Mouse (Mus musculus): ENCODE data around the gene Arid2. TPM values are rescaled to one million over a fixed set of nuclear protein-coding genes. Genes with fewer than 3 reads are reported as not detected.
"Not testable (repeated sequence)": the region's sequence is repeated elsewhere in the genome, so short reads cannot be mapped to it uniquely, and the experiment has no call there.

Arid2 gene
- total RNA-seq (2021), result 10 to 100 TPM; 21.0 to 26.9 TPM

DNA sequence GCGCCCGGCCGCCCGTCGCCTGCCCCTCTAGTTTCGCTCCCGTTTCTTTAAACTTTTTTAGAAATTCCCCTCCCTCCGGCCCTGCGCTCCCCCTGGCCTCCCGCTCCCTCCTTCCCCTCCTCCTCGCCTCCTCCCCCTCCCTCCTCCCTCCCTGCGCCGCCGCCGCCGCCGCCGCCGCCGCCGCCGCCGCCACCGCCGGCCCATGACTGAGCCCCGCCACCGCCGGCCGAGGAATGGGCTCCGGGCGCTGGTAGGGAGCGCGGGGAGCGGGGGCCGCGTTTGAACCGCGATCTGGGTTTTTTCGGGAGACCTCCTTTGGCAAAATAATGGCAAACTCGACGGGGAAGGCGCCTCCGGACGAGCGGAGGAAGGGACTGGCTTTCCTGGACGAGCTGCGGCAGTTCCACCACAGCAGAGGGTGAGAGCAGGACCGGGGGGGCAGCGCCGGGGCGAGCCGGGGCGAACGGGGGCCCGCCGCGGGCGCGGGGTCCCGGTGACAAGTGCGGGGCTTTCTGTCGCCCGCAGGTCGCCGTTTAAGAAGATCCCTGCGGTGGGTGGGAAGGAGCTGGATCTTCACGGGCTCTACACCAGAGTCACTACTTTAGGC is at the start of gene Arid2:
Gene Arid2 (plus strand): TSS at position 150 of the 607 bp plus-strand sequence.
- intact Hi-C loops (cut with DNase I), result loop anchor here (5.0 to 10.0 kb wide), 5 partner anchors 90 to 525 kb away; no protein-coding TSS in a partner anchor
- peak; percentile 54 for DNase-seq (ENCODE audit: low spot score)

DNA sequence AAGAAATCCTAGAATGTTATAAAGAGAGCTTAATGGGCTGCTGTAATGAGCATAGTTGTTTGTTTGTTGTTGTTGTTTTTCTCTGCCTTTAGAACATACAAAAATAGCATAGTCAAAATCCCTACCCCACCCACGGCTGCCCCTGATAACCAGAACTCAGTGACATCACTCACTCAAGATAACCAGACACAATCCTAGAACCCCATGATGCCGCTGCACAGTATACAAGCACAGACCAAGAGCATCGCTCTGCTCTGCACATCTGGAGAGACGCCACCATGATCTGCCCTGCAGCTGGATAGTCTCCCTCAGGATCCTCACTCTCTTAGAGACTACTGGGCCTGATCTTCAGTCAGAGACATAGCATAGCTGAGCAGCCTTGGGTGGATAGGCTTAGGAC is 49.2 kb upstream of the Arid2 start:
- no peak for DNase-seq (ENCODE audit: low spot score)
- intact Hi-C loops (cut with DNase I), result no loop called here

DNA sequence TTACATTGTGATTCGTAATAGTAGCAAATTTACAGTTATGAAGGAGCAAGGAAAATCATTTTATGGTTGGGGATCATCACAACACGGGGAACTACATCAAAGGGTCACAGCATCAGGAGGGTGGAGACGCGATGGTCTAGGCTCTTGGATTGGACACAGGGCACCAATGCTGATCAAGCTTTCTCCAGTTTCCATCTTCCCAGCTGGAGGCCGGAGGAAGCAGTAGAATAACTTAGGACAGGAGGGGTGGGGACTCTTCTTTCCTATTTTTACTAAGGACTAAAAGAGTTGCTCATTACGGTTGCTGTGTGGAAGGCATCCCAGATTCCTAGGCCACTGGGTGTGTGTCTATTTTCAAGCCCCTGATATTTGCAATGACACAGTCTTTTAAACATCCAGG is 43.1 kb upstream of the Arid2 start:
- intact Hi-C loops (cut with DNase I), result no loop called here
- no peak for DNase-seq (ENCODE audit: low spot score)

DNA sequence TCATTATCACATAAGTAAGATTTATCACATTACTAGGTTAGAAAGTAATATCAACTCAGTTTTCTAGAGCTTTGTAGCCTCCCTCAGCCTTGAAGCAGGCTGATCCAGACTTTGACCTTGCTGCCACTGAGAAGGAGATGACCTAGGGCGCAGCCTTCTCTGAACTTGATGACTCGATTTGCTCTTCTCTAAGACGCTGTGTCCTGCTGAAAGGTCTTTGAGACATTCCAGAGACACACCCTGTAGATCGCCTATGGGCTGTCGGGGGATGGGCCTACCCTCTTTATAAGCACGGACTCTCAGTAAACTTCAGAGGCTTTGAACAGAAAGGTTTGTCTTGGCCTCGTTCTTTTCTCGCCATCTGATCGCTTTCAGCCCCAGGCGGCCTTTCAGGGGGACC is 42.6 kb upstream of the Arid2 start:
- DNase-seq (ENCODE audit: low spot score); intact Hi-C loops (cut with DNase I): not testable (repeated sequence)

DNA sequence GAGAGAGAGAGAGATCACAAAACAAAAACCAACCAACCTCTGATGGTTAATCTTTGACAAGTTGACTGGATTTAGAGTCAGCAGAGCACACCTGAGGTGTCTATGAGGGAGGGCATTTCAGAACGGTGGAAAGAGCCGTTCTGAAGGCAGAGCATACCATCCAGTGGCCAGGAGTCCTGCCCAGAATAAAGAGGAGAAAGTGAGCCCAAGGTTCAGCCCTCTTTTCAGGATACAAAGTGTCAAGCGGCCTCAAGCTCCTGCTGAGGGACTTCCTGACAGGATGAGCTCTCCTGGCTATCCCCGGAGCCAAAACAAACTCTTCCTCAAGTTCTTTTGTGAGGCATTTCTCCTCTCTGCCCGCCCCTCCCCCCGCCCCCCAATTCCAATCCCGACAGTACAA is 33.5 kb upstream of the Arid2 start:
- intact Hi-C loops (cut with DNase I), result no loop called here
- DNase-seq (ENCODE audit: low spot score), result no peak

DNA sequence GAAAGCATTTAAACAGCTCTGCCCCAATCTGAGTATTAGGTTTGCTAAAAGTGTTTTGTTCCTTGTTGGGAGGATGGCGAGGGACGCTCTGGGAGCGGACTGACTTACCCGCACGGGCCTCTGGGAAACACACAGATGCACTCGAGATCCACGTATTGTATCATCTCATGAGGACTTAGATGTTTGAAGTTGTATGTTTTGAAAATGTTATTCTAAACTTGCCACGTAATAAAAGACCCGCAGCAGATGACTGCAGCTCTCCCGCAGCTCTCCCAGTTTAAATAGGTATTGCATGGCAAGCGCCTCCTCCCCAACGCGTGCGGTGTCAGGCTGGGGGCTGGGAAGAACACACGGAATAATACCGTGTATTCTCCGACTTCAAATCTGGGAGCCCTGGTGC is 33.0 kb upstream of the Arid2 start:
- intact Hi-C loops (cut with DNase I), result no loop called here

DNA sequence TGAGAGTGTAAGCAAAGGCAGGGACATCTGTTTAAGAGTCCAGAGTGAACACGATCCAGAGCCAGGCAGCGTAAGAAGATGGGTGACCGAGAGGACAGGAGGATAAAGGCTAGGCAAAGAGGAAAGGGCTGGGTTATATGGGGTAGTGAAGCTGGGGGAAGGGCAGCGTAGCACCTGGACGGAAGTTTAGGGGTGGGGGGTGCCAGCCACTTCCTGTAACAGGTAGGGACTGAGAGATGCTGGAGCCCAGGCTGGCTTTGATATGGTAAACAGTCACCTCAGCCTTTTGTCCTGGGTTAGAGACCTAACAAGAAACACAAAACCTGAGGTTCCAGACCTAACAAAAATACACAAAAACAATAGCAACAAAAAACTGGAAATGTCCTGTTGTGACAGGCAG is 29.5 kb upstream of the Arid2 start:
- intact Hi-C loops (cut with DNase I), result no loop called here
- no peak for DNase-seq (ENCODE audit: low spot score)

More for the DNA sequence above, 33.0 kb upstream of the Arid2 start:
- DNase-seq (ENCODE audit: low spot score), result no peak

DNA sequence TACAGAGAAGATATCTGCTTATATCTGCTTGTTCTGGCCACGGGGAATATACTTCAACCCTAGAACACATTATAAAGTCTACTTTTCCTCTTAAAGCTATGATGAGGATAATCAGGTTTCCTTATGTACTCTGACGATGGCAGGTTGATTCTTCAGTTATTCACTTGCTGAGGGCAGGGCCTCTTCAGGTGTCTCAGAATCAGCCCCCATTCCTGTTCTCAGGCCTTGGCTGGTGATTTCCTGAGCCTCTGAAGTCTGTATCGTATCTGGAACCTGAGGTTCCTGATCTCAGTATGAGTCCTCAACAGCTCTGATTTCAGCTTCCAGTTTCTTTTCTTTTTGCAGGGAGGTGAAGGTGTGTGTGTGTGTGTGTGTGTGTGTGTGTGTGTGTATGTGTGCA is 22.7 kb upstream of the Arid2 start:
- intact Hi-C loops (cut with DNase I), result no loop called here
- no peak for DNase-seq (ENCODE audit: low spot score)

DNA sequence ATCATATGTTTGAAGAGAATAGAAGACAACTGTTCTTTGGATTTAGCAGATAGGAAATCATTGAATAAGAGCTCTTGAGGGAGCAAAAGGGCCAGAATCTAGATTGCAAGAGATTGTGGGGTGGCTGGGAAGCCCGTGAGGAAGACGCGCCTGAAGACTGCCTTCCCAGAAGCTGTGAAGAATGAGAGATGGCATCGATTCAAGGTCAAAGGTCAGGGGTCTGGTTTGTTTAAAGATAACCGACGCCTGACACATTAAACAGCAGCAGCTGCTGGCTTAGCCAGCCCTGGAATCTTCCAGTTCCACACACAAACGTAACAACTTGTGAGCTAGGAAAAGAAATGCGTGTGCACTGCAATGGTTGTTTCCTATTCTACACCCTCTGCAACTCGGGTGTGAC is 19.4 kb upstream of the Arid2 start:
- DNase-seq (ENCODE audit: low spot score), result no peak
- intact Hi-C loops (cut with DNase I), result no loop called here

DNA sequence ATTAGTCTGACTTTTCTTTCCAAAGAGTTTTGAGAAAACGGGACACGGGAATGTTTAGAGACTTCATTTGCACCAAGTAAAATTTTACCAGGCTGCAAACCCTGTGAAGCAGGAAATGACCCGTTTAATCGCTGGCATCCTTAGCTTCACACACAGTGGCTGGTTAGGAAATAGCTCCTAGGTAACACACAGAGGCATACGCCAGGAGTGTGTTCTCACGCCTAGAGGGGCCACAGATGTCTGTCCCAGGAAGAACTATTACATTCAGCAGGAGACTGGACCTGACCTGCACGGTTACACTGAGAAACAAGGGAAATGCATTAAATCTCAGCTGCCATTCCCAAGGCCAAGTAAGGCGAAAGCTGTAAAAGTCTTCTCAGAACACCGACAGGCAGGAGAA is 18.7 kb upstream of the Arid2 start:
- no peak for DNase-seq (ENCODE audit: low spot score)
- intact Hi-C loops (cut with DNase I), result no loop called here

DNA sequence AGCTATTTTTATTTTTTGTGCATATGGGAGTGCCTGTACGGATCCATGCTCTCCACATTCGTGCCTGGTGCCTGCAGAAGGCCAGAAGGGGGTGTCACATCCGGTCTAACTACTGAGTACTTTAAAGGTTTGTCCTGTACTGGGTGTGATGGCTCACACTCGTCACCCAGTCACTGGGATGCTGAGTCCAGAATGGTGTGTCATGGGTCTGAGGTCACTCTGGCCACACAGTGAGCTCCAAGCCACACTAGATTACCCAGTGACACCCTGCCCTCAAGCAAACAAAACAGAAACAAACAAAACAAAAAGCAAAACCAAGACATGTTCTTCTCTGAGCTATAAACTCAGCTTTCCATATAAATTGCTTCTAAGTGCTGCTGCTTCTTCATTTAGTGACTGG is 17.9 kb upstream of the Arid2 start:
- intact Hi-C loops (cut with DNase I), result no loop called here
- DNase-seq (ENCODE audit: low spot score), result no peak

DNA sequence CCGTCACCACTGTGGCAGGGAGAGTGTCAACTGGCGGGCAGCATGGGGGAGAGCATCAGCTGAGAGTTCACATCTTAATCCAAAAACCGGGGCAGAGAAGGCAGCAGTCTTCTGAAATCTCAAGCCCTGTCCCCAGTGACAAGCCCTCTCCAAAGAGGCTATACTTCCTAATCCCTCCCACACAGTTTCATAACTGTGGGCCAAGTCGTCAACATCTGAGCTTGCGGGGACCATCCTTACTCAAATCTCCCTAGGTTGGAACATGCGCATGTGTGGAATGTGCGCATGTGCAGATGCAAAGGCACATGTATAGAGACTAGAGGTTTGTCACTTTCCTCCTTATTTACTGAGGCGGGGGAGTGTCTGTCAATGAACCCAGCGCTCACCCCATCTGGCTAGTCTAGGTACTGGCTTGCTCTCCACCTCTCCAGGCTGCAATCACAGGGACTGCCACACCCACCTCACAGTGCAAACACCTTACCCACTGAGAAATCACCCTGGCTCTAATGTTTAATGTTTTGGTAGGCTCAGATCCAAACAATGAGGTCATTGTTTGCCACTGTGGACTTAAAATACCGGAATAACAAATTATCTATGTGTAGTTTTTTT is 16.9 kb upstream of the Arid2 start:
- no peak for DNase-seq (ENCODE audit: low spot score)
- intact Hi-C loops (cut with DNase I), result loop anchor here (5.0 kb wide), 1 partner anchor 68 kb away; no protein-coding TSS in a partner anchor

DNA sequence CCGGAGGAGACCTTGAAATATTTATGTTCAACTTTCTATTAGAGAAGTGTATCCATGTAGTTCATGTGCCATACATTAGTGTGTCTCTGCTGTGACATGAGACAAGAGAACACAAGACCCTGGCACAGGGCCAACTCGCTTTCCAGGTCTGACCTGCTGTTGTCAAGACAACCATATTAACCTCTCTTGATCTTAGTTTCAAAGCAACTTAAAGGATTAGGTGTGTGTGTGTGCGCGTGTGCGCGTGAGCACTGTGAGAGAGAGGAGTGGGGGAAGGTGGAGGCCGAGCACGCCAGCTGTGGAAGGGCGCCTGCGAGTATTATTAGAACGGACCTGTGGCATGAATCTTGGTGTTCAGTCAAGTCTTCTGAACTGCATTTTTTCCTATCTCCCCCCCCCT is 15.0 kb upstream of the Arid2 start:
- intact Hi-C loops (cut with DNase I), result loop anchor here (5.0 kb wide), 1 partner anchor 70 kb away; no protein-coding TSS in a partner anchor
- DNase-seq (ENCODE audit: low spot score), result no peak

DNA sequence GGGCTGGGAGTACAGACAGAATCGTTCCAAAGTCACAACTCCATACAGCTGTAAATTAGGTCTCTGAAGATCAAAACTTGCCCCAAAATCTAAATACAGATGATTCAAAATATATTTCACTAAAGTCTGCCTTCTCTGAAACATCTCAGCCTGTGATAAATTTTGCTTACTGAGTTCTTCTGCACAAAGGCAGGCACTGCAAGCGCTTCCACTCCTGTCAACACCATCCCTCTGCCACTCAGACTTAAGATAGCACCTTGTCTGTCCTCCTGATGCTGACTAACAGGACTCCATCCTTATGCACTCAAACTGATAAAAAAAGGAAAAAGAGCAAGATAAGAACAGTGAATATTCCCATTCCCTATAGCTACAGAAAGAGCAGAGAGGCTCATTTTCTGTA is 13.0 kb upstream of the Arid2 start:
- intact Hi-C loops (cut with DNase I), result loop anchor here (5.0 kb wide), 1 partner anchor 72 kb away; no protein-coding TSS in a partner anchor
- DNase-seq (ENCODE audit: low spot score), result no peak

DNA sequence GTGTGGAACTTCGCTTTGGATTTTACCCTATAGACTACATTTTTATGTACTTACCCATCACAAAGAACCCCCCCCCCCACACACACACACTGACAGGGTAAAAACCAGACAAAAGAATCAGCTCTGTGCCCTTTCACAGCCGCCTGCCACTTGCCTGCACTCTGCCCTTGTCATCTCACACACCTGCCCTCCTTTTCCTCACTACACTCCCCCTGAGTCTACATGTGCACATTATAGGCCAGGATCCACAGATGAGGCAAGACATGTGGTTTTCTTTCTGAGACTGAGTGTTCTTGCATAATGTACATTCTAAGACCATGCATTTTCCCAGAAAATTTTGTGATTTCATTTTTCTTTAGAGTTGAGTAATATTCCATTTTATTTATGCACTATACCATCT is 12.1 kb upstream of the Arid2 start:
- intact Hi-C loops (cut with DNase I), result no loop called here
- no peak for DNase-seq (ENCODE audit: low spot score)

DNA sequence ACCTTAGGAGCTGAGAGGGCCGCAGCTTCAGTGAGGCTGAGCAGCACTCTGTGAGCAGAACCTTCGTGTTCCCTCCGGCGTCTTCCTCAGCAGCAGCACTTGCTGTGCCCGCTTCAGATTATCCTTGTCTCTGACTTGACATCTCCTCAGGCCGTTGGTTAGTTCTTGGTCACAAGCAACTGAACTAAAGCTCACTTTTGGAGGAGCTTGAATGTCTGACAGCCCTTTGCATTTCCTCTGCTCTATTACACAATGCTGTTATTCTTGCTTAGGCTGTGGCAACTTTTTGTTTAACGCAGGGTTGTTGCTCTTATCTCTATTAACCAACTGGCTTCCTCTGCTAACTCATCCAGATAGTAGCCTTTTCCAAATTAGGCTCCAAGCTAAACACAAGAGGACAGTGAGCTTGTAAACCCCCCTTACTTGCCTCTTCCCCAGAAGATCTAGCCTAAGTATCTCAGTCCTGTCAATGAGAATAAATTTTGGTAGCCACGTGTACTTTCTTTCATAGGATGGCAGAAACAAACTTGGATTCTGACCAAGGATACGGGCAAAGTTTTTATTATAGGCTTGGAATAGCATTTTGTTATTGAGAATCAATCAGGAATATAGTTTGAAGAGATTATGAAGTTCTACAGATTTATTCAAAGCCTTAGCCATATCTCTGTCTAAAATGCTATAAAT is 11.4 kb upstream of the Arid2 start:
- no peak for DNase-seq (ENCODE audit: low spot score)
- intact Hi-C loops (cut with DNase I), result no loop called here

DNA sequence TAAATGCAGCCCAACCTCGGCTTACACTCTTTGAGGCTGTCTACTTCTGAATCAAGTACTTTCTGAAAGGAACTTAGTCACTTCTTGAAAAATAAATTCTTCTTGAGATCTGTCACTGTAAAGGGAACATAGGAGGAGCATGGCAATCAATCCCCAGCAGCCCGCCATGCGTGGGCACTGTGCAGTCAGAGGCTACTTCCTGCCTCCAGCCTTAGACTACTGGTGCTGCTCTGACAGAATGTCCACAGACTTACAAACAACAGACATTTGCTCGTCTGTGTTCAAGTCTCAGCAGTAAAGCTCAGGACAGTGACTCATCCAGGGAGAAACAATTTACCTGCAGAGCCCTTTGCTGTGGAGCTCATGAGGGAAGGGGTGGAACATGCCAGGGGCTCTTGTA is 10.3 kb upstream of the Arid2 start:
- DNase-seq (ENCODE audit: low spot score), result no peak
- intact Hi-C loops (cut with DNase I), result no loop called here

DNA sequence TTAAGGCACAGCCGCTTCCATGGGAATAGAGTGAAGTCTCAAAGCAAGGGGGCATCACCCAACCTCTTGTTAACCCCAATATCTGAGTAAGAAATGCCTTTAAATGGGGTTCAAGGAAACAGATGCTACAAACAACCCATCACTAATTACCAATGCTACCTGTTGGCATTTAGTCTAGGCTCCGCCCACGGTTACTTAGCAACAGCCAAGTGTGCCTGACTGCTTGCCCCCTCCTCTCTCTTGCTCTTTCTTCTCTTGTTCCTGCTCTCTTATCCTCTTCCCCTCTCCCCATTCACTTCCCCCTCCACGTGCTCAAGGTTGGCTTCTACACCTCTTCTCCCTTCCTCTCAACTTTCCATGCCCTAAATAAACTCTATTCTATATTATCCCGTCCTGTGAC is 6.1 kb upstream of the Arid2 start:
- no peak for DNase-seq (ENCODE audit: low spot score)
- intact Hi-C loops (cut with DNase I), result loop anchor here (10.0 kb wide), 2 partner anchors 96 to 256 kb away; no protein-coding TSS in a partner anchor

DNA sequence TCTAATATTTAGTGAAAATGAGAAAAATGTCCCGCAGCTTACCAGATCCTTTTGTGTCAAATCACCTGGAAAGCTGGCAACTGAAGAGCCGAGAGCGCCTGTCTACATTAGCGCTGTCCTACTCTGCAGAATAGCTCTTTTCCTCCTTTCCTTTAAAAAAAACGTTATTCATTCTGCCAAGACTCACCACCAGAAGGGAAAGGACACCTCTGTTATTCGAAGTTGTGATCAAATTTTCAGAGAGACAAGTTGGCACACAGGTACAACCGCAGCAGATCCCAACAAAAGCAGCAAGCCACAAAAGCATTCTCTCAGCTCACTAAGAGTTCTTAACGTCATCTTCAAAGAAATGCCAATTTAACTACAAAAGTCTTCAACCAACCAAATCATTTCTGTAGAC is 4.2 kb upstream of the Arid2 start:
- intact Hi-C loops (cut with DNase I), result loop anchor here (10.0 kb wide), 2 partner anchors 98 to 258 kb away; no protein-coding TSS in a partner anchor
- DNase-seq (ENCODE audit: low spot score), result no peak

DNA sequence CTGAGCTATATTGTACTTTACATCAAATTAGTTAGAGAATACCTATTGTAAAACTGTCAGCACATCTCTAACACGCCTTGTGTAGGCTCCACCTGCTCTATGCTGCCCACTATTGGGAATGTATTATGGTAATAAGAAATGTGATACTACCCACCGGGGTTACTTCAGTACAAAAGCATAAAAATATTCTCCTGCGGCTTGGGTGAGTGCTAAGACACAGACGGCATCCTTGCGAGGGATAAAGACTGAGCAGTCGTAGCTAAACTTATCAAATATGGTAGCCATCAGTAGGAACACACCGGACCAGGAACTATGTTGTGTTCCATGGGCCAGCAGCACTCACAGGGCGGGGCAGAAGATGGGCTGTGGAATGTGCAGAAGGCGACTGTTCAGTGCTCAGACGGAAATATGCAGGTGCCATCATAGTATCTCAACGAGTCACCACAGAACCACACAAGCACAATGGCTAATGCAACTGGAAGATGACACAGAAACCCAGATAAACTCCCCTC is 3.3 kb upstream of the Arid2 start:
- DNase-seq (ENCODE audit: low spot score), result no peak
- intact Hi-C loops (cut with DNase I), result loop anchor here (10.0 kb wide), 2 partner anchors 99 to 259 kb away; no protein-coding TSS in a partner anchor

Measured in heart, postnatal 25 days (tissue).